Mouse (Mus musculus) cerebellum, postnatal 10 days (tissue): ENCODE measurements at regions not wholly inside any gene's neighbourhood (a gene's known extent, or its start where the extent isn't known, plus 50 kb on each side); places are given as distances from the start of the nearest gene placed in this dataset.

ENCODE experiments used
- DNase-seq, 2 experiments: peaks; one replicate each; pipeline ENCODE4 v3.0.0; 2021; ENCODE audit warnings: mixed read lengths in 2 of 2

DNA sequence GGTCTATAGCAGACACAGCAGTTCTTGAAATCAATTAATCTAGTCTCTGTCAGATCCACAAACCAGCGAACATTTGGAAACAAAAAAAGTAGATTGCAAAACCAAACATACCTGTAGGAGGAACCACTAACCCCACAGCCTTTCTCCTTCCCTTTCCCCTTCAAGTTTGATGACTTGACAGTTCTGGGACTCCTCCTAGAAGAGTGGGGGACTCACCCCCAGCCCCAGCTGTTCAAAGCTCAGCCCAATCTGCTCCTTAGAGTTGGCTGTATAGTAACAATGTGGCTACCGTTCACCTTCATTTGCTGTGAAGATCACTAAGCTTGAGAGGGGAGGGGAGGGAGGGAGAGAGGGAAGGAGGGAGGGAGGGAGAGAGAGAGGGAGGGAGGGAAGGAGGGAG is 259.3 kb downstream of the Gm11361 start:
- no peak for DNase-seq

DNA sequence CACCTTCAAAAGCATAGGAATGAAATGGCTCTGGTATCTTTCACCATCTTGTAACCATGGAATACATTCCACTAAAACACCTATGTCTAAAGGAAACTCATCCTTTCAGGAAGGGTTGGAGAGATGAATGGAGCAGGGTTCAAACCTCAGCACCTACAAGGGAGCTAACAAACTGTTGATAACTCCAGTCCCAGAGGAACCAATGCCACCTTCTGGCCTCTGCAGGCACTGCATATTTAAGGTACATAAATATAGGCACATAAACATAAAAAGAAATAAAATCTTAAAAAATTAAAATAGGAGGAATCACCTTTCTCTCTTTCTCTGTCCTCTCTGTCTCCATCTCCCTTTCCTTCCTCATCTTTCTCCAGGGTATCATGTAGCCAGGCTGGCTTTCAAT is 256.9 kb downstream of the Gm11361 start:
- DNase-seq = no peak

DNA sequence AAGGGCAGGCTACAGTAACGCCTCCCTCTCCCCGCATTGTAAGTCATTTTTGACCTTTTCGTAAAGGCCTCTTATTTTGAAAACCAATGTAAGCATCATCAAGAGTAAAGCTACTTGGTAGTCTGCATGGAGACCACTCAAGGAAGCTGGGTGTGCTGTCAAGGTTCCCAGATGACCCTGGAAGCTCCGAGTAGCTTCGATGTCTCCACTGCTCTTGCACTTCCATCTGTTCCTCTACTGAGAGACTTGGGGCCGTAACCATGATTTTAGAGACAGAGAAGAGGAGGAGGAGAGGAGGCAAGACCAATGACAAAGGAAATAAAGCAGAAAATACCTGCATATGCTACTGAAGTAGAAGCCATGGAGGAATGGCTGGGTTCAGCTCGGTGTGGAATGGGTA is 256.0 kb downstream of the Gm11361 start:
- no peak for DNase-seq

DNA sequence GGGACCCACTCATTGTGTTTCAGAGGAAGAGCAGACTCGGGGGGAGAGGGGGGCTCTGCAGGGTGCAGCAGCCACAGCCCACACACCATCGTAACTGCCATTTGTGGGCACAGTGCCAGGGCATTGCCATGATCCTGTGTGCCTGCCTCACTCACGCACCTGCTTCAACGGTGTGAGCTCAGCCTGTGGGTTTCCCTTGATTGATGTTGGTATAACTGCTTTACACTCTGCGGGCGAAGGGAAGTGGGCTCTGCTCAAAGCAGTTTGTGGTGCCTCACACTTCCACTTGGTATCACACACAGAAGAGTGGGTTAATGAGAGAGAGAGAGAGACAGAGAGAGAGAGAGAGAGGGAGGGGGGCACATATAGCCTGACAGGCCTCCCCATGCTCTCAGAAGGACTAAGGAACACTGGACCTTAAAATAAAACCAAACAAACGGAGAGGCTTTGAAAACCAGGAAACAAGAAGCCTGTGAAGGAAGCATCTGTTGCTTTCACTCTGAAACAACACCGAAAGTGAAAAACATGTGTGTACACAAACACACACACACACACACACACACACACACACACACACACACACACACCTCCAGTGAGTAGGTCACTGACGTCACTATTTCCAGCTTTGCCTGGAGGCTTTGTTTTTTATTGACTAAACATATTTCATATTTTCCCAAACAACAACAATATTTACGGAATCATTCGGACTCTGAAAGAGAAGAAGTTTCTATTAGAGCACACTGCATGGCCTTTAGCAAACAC is 255.4 kb downstream of the Gm11361 start:
- DNase-seq = peak; percentile 71 to 75

DNA sequence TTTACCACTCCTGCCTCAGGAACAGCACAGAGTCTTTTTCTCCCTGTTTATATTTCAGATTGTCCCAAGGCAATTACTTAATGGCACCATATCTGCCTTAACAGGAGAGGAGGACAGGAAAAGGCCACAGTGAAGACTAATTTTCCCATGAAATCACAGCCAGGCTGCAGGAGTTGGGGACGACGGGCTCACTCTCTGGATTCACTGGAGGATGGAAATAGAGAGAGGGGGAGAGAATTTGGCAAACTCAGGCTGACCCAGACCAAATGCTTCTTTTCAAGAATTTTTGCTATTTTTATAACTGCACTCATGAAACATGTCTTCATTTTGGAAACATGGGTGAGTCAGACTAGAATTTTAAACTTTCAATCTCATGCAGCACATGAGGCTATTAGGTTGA is 250.9 kb downstream of the Gm11361 start:
- no peak for DNase-seq

DNA sequence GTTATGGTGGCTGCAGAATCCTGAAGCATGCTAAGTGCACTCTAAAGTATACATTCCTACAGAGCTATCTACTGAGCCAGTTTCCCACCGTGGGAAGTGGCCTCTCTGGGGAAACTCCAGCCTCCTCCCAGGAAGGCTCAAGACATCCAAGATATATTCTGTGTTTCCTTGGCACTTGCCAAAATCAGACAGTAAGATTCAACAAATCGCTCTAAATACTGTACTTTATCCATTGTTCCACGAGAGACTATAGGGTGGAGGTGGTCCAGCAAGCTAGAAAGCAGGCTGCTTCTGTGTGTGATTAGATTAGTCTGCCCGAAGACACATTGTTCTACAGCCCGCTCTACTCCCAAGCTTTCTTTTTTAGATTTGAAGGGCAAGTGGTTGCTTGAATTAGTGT is 250.5 kb downstream of the Gm11361 start:
- DNase-seq = no peak

DNA sequence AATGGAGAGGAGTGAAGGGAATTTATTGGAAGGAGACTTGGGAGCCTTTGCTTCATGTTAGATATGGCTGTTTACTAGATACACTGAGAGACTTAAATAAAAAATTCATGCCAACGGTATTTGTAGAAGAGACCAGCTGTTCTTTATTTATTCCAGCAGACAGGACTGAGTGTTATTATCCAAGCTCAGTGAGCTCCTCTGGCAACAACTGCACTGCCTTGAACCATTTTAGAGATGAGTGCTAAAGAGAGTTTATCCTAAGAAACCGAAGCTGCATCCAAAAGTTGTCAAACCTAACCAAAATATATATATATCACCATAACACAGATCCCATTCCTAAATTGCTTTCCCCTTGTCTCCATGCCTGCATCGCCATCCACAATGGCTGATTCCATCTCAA is 247.0 kb downstream of the Gm11361 start:
- DNase-seq = no peak

DNA sequence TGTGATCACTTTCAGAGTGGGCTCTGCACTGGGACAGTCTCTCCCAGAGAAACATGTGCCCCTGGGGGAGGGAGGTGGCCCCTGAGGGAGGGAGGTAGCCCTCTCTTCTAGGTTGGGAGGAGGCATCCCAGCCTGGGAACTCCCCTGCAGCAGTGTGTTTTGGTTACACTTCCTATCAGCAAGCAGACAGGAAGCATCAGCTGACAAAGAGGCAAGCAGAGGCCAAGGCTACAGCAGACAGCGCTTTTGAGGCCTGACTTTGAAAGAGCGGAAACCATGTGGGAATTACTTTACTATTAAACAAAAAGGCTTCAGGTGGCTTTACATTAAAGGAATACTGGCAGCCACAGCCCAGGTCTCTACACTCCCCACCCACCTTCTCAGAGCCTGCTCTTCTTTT is 244.8 kb downstream of the Gm11361 start:
- no peak for DNase-seq

DNA sequence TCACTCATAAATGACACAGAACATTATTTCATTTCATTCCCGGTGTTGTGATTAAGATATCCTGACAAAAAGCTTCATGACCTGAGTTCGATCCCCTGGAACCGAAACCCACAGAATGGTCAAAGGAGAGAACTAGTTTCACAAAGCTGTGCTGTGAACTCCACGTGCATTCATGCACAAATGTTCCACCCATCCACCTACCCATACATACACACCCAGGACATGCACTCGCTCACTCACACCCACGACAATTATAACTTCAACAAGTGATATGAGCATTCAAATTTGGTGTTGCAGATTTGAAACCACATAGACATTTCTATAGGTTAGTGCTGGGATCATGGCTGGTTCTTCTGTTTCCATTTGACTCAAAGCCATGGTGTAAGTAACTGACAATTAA is 243.4 kb downstream of the Gm11361 start:
- no peak for DNase-seq

DNA sequence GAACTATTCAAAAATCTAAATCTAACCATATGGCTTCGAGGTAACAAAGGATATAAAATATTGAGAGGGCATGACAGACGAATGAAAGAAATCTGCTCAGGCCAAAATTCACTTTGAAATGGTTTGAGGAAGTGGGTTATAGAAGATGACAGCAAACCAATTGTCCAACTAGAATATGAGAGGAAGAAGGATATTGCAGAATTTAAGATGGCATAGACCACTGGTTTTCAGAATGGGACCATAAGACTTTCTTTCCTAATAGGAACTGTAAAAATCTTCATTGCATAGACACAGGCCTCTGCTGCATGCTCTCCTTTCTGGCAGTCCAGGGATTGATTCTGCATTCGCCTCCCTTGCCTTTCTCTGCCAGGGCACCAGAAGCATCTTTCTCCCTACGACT is 240.2 kb downstream of the Gm11361 start:
- no peak for DNase-seq

DNA sequence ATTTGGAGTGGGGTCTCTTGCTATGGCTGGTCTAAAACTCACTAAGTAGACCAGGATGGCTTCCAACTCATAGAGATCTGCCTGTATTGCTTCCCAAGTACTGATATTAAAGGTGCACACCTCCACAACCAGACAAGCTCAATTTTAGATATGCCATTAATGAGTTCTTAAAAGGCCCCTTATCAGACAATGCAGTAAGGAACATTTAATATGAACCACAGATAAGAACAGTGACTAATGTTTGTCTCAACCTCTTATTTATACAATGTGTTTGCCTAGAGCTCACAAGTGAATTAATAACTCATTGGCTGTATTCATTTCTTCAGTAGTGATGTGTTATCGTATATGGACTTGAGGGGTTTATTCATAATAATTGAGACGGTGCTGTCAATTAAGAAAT is 234.7 kb downstream of the Gm11361 start:
- no peak for DNase-seq

DNA sequence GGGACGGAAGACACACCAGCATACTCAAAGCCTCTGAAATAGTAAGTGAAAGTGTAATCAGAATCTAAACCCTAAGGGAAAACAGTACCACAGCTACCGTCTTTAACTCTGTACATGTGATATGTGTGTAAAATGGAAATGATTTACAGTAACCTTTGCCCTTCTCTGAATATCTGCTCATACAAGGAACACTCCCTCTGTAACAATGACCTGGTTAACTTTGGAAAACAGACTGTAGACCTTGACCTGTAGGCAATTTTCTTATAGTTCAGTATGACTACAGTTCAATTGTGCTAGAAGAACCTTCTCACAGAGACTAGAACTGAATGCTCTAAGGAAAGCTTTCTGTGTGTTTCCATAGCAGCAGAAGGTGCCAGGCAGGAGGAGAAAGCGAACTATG is 226.4 kb downstream of the Gm11361 start:
- no peak for DNase-seq

DNA sequence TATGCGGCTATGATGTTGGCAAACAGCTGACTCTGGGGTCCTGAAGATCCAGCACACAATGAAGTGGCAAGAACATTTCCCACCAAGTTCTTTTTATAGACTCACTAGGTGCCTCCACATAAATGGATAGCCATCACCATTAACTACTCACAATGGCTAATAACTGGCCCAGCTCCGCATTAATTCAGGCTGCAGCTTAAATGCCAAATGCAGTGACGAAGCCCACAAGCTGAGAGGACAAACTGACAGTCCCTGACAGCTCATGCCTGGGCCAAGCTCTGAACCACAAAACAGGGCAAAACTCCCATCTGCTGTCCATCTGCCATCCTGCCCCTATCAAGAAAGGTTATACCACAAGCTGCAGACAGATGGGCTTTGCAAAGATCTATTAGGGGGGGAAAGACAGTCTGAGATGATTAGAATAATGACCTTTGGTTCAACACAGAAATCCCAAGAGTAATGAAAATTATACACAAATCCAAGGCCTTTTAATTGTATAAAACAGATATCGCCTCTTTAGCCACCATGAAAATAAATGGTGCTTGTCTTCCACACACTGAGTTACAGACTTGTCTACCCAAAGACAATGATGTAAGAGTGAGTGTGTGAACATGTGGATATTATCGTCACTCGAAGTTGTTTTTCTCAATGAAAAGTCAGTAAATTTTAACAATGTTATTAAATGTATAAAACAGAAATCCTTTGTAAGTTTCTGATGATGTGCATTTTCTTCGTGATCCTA is 224.1 kb downstream of the Gm11361 start:
- peak; percentile 84 to 92 for DNase-seq

DNA sequence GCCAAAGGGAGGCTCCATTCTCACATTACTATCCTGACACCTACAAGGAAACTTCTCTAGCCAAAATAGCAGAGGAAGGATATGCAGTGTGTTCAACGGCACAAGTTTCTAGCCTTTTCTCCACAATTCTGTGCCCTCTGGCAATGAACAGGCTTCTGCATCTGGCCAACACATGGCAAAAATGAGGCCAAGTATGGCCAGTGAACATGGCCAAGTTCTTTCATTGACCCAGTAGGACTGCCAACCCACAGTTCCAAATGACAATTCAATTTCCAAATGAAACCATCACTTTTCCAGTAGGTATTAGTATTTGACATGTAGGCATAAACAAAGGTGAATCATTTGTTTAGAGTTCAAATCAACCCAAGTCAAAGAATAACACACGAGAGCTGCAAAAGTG is 208.8 kb downstream of the Gm11361 start:
- peak; percentile 34 to 44 for DNase-seq

DNA sequence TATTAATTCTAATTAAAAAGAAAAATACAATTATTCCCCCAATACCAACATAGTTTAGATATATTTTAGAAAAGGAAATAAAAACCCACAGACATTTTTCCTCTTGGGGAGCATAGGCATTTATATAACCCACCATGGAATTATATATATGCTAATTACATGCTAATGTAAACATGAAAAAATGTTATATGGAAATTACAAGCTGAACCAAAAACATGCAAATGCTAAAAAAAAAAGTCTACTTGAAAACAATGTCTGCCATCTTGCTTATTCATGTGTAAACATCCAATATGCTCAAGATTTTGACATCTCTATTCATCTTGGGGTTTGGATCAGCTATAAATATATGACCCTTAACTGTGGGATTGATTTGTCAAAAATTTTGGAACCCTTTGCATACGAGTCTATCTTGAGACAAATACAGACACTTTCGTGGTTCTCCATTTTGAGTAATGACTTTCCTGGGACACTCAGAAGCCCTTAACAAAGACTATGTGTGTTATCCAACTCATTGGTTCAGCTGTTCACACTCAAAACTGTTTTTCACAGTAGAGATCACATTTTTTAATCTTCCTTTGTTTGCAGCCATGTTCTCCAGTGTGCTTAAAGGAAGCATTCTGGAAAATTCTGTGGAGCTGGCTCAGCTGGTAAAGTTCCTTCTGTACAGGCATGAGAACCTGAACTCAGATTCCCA is 208.0 kb downstream of the Gm11361 start:
- peak in 1 of 2 experiments; percentile 15 for DNase-seq

DNA sequence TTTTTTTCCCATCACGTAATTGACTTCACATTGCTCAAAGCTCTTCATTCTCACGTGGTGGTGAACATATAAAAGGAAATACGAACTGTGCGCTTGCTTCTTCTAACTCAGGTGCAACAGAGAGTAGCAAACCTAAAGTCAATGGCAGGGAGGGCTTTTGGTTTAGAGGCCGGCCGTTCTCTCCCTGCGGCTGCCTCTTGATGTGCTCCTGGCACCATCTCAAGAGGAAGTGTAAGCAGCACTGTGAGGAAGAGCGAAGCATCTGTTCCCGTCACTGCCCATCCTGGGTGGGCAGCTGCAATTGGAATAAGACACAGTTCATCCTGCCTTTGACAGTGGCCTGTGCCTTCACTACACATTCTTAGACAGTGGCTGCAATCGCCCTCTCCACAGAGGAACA is 204.0 kb downstream of the Gm11361 start:
- DNase-seq = peak; percentile 39 to 60

DNA sequence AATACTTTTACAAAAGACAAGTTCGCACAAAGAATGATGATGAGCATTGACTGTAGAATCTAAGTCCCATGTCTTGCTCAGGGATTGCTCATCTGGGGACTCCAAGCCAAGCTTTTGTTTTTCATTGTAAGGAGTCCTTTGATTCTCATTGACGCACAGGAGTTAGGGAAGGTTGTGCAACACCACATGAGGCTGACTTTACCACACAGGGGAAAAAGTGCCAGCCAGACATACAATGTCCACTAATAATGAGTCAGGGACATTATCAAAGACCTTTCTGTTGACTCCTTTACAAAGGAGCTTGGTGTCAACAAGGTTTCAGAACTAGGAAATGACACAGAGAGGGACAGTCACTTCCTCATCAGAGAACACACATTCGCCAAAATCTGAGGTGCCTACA is 200.1 kb downstream of the Gm11361 start:
- no peak for DNase-seq

DNA sequence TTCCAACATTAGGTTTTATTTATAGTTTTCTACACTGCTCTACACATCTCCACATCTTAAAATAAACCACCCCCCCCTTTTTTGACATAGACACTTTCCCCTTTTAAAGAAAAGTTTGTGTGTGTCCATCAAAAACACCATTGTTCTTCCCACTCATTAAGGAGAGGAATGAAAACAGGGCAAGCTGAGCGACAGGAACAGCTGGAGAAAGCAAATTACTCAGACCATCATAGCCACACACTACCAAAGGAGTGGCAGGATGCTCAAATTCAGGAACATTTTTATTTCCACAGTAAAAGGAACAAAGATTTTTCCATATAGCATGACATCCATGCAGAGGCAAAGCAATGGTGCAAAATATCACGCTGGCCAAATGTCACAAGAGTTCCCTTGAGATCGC is 198.6 kb downstream of the Gm11361 start:
- no peak for DNase-seq

DNA sequence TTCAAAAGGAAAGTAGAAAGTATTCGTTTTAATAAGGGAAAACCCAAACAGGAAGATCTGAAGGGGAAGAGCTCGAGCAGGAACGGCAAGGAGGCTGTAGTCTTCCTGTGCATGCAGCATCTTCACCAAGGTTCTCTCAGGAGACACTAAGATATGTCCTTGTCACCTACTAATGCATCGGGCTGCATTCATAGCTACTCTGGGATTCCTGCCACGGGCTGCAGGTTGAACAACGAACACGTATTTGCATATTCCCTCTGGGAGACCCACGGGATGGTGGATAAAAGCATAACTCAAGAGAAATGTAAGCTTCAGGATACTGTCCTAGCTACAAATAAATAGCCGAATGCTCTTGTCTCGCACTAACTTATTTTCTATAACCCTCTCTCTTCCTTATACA is 197.7 kb downstream of the Gm11361 start:
- no peak for DNase-seq

DNA sequence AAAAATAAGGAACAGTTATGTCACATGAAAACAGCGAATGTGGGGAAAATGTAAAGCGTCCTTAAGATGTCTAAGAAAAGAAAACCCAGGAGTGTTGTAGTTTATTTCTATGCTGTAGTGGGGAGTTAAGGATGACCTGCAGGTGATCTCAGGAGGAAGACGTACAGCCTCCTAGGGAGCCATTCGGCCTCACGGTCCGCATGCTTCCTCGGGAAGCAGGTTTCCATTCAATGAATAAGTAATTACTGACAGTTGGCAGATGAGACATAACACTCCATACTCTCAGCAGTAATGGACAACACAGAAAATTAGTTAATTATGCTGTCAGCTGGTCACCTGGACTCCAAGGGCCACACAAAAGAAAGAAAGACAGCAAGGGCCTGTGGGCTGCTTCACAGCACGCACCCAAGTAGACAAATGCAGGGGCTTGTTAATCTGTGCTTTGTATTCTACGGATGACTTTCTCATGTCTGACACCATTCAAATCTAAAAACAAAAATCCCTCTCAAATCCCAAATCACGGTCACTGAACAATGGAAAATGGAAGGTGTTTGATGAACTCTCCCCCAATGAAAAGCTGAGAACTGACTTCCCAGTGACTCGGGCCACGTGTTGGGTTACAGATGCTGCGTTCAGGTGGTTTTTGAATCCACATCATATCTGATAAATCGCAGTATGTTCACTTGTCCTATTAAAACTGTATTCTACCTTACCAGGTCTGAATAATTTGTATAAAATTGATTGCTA is 193.5 kb downstream of the Gm11361 start:
- peak in 1 of 2 experiments; percentile 4 for DNase-seq

DNA sequence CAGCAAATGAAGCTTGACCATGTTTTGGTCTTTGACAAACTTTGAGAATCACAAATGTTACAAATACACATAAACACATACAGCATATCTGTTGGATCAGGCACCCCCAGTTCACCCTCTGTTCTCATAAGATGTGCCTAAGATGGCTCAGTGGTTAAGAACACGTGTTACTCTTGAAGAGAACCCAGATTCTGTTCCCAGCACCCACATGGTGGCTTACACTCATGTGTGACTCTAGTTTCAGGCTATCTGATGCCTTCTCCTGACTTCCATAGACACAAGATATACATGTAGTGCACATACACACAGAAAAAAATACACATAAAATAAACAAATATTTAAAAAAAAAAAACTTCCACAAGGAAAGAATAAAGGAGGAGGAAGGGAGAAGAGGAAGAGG is 191.7 kb downstream of the Gm11361 start:
- no peak for DNase-seq

DNA sequence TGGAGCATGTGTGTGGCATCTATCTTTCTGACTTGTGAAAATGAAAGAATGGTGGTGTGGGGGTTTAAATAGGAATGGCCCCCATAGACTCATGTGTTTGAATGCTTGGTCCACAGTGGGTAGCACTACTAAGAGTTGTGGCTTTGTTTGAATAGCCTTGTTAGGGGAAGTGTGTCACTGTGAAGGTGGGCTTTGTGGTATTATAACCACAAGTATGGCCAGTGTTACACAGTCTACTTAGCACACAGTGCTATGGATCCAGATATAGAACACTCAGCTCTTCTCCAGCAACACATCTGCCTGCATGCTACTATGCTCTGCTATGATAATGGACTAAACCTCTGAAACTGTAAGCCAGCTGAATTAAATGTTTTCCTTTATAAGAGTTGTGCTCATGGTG is 184.9 kb downstream of the Gm11361 start:
- no peak for DNase-seq

DNA sequence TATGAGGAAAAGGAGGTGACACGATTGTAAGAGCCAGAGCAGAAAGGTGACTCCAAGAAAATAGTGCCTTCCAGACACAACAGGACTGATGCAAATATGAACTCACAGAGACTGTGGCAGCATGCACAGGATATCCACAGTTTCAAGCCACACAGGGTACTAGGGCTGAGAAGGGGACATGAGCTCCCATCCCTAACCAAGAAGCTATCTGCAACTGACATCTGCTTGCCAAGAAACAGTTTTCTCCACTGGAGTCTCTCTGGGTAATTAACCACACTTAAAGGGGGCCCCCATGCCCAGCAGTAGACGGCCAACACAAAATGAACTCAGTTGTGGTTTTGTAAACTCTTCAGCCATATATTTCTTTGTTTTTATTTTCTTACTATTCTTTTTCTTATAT is 176.1 kb downstream of the Gm11361 start:
- no peak for DNase-seq
